Mouse (Mus musculus): ENCODE measurements around the gene Mettl8. TPM values are rescaled to one million over a fixed set of nuclear protein-coding genes. Genes with fewer than 3 reads are reported as not detected.

The Mettl8 gene
- polyA plus RNA-seq, 1 experiment from 2014 or later = 3.8 TPM

- peaks cover 9% of the 10 kb centered on the region; the same call in 1 of the 2 replicates for H3K36me3 ChIP-seq (replicated peaks; ENCODE audit: insufficient read depth, low read length)
- ATAC-seq = no peak
- H3K4me1 ChIP-seq (ENCODE audit: insufficient read depth) = 0 out of 2 replicates have a peak, but pooled peaks cover 3% of the 10 kb centered on the region
- H3K27me3 ChIP-seq (ENCODE audit: insufficient read depth, low read length) = no peaks in the 10 kb centered on the region
- WGBS (ENCODE audit: insufficient replicate concordance) = 87% methylated on average over 4 of the region's 4 CpGs
- no peak for TF ChIP-seq EP300 (IDR thresholded peaks at IDR 0.05; ENCODE audit: low read depth)
- TF ChIP-seq CTCF (IDR thresholded peaks at IDR 0.05; ENCODE audit: low read depth) = no peak
- H3K27ac ChIP-seq (ENCODE audit: low read depth) = no peak overlapping the region
- H3K9ac ChIP-seq (replicated peaks) = no peak overlapping the region
- H3K4me3 ChIP-seq (ENCODE audit: low read depth, low read length) = no peak overlapping the region
- H3K4me2 ChIP-seq (ENCODE audit: low read depth, low read length) = no peak overlapping the region
- H3K9me3 ChIP-seq (ENCODE audit: low read length) = no peaks in the 10 kb centered on the region
- no peak for DNase-seq
Observed at GRCm38 (mm10) chr2:71071601-71072000, 16.2 kb upstream of the Mettl8 start.

GRCm38 (mm10) chr2:71056115-71056835 lies 892 bp upstream of the Mettl8 start:
- ATAC-seq (no peak), DNase-seq (no peak)
- no peaks in the 10 kb centered on the region for H3K9me3 ChIP-seq (ENCODE audit: low read length)
- peaks cover 9% of the 10 kb centered on the region for H3K4me1 ChIP-seq (ENCODE audit: insufficient read depth)
- H3K4me2 ChIP-seq (ENCODE audit: low read depth, low read length) = peak overlapping the region; percentile 94
- 12% methylated on average over 21 of the region's 21 CpGs for WGBS (ENCODE audit: insufficient replicate concordance)
- H3K36me3 ChIP-seq (replicated peaks; ENCODE audit: insufficient read depth, low read length) = peaks cover 10% of the 10 kb centered on the region
- peak overlapping the region; percentile 88 for H3K4me3 ChIP-seq (ENCODE audit: low read depth, low read length)
- peak overlapping the region; percentile 87 for H3K9ac ChIP-seq (replicated peaks)
- no peaks in the 10 kb centered on the region for H3K27me3 ChIP-seq (ENCODE audit: insufficient read depth, low read length)
- peak overlapping the region; percentile 97 for H3K27ac ChIP-seq (ENCODE audit: low read depth)
- peak; percentile 32 for TF ChIP-seq CTCF (IDR thresholded peaks at IDR 0.05; ENCODE audit: low read depth)
- TF ChIP-seq EP300 (IDR thresholded peaks at IDR 0.05; ENCODE audit: low read depth) = no peak

GRCm38 (mm10) chr2:71054716-71055115 lies 667 bp downstream of the Mettl8 start:
- no peak for TF ChIP-seq CTCF (IDR thresholded peaks at IDR 0.05; ENCODE audit: low read depth)
- WGBS (ENCODE audit: insufficient replicate concordance) = 28% methylated on average over 9 of the region's 9 CpGs

GRCm38 (mm10) chr2:71050511-71050910 lies 4.9 kb downstream of the Mettl8 start:
- H3K4me1 ChIP-seq (ENCODE audit: insufficient read depth) = peaks cover 9% of the 10 kb centered on the region
- peaks cover 3% of the 10 kb centered on the region; the same call in 1 of the 2 replicates for H3K36me3 ChIP-seq (replicated peaks; ENCODE audit: insufficient read depth, low read length)
- H3K4me2 ChIP-seq (ENCODE audit: low read depth, low read length) = no peak overlapping the region
- TF ChIP-seq CTCF (IDR thresholded peaks at IDR 0.05; ENCODE audit: low read depth) (no peak), EP300 (IDR thresholded peaks at IDR 0.05; ENCODE audit: low read depth) (no peak)
- no peaks in the 10 kb centered on the region for H3K27me3 ChIP-seq (ENCODE audit: insufficient read depth, low read length)
- no peaks in the 10 kb centered on the region for H3K9me3 ChIP-seq (ENCODE audit: low read length)
- no peak overlapping the region for H3K9ac ChIP-seq (replicated peaks)
- no peak overlapping the region for H3K4me3 ChIP-seq (ENCODE audit: low read depth, low read length)
- no peak for DNase-seq
- 83% methylated on average over 7 of the region's 7 CpGs for WGBS (ENCODE audit: insufficient replicate concordance)
- no peak for ATAC-seq
- no peak overlapping the region for H3K27ac ChIP-seq (ENCODE audit: low read depth)

More at GRCm38 (mm10) chr2:71054716-71055115, 667 bp downstream of the Mettl8 start:
- Histone ChIP-seq H3K36me3 (replicated peaks; ENCODE audit: insufficient read depth, low read length) (peaks cover 10% of the 10 kb centered on the region; the same call in 1 of the 2 replicates), H3K4me3 (ENCODE audit: low read depth, low read length) (peak overlapping the region; percentile 88), H3K9ac (replicated peaks) (peak overlapping the region; percentile 76), H3K9me3 (ENCODE audit: low read length) (no peaks in the 10 kb centered on the region), H3K4me2 (ENCODE audit: low read depth, low read length) (peak overlapping the region; percentile 94), H3K4me1 (ENCODE audit: insufficient read depth) (peaks cover 9% of the 10 kb centered on the region), H3K27ac (ENCODE audit: low read depth) (peak overlapping the region; percentile 97; the same call in 1 of the 2 replicates), H3K27me3 (ENCODE audit: insufficient read depth, low read length) (no peaks in the 10 kb centered on the region)
- DNase-seq (no peak), ATAC-seq (no peak)

GRCm38 (mm10) chr2:71048896-71049295 lies 6.5 kb downstream of the Mettl8 start:
- Histone ChIP-seq H3K4me2 (ENCODE audit: low read depth, low read length) (no peak overlapping the region), H3K27me3 (ENCODE audit: insufficient read depth, low read length) (no peaks in the 10 kb centered on the region), H3K4me3 (ENCODE audit: low read depth, low read length) (no peak overlapping the region), H3K9me3 (ENCODE audit: low read length) (no peaks in the 10 kb centered on the region), H3K27ac (ENCODE audit: low read depth) (no peak overlapping the region), H3K4me1 (ENCODE audit: insufficient read depth) (peaks cover under 1% of the 10 kb centered on the region), H3K36me3 (replicated peaks; ENCODE audit: insufficient read depth, low read length) (peaks cover 3% of the 10 kb centered on the region; the same call in 1 of the 2 replicates), H3K9ac (replicated peaks) (no peak overlapping the region)
- ATAC-seq = no peak; the same call in 1 of the 2 replicates
- DNase-seq = peak; percentile 24
- TF ChIP-seq EP300 (IDR thresholded peaks at IDR 0.05; ENCODE audit: low read depth) (no peak), CTCF (IDR thresholded peaks at IDR 0.05; ENCODE audit: low read depth) (0 out of 2 replicates have a peak, but pooled peaks have one; percentile 15)
- 67% methylated on average over 12 of the region's 12 CpGs for WGBS (ENCODE audit: insufficient replicate concordance)

GRCm38 (mm10) chr2:71046751-71047320 lies 8.5 kb downstream of the Mettl8 start:
- Histone ChIP-seq H3K27me3 (ENCODE audit: insufficient read depth, low read length) (no peaks in the 10 kb centered on the region), H3K27ac (ENCODE audit: low read depth) (no peak overlapping the region), H3K4me2 (ENCODE audit: low read depth, low read length) (no peak overlapping the region), H3K4me1 (ENCODE audit: insufficient read depth) (no peaks in the 10 kb centered on the region; the same call in 1 of the 2 replicates), H3K36me3 (replicated peaks; ENCODE audit: insufficient read depth, low read length) (peaks cover 3% of the 10 kb centered on the region; the same call in 1 of the 2 replicates), H3K9ac (replicated peaks) (no peak overlapping the region), H3K4me3 (ENCODE audit: low read depth, low read length) (no peak overlapping the region), H3K9me3 (ENCODE audit: low read length) (no peaks in the 10 kb centered on the region)
- ATAC-seq = no peak
- TF ChIP-seq EP300 (IDR thresholded peaks at IDR 0.05; ENCODE audit: low read depth) (no peak), CTCF (IDR thresholded peaks at IDR 0.05; ENCODE audit: low read depth) (no peak)
- DNase-seq = no peak
- WGBS (ENCODE audit: insufficient replicate concordance) = 45% methylated on average over 6 of the region's 6 CpGs
